In genomic region chr4:138806160-138806559, GRCm38 (mm10) we compare ENCODE assay signal across 24 mouse cellular contexts. TPM values are rescaled to one million over a fixed set of nuclear protein-coding genes. Genes with fewer than 3 reads are reported as not detected.
"Had no signal": no experiment of that assay in that cellular context is flagged by ENCODE, and none has a peak within 500 bp of the region (broad histone marks: within the 10 kb centered on the region; RNA-seq: fewer than 3 reads in every experiment).

No protein-coding gene starts in this region.

- H3K4me1 ChIP-seq: midbrain, embryonic 13.5 days; midbrain, embryonic 15.5 days; neural tube, embryonic 12.5 days had no signal

- H3K36me3 ChIP-seq: lung, embryonic 15.5 days; midbrain, embryonic 13.5 days; midbrain, embryonic 15.5 days; neural tube, embryonic 12.5 days; stomach, embryonic 15.5 days had no signal

- H3K27ac ChIP-seq: lung, embryonic 15.5 days; macrophage; midbrain, embryonic 13.5 days; midbrain, embryonic 15.5 days; neural tube, embryonic 12.5 days; stomach, embryonic 15.5 days; stomach, postnatal 0 days had no signal

- H3K4me3 ChIP-seq: lung, embryonic 15.5 days; megakaryocyte, embryonic 14.5 days; midbrain, embryonic 13.5 days; midbrain, embryonic 15.5 days; neural tube, embryonic 12.5 days; stomach, embryonic 15.5 days had no signal

- H3K27me3 ChIP-seq: midbrain, embryonic 13.5 days; midbrain, embryonic 15.5 days; neural tube, embryonic 12.5 days; stomach, embryonic 15.5 days had no signal

- DNase-seq: liver, postnatal 0 days; lung, adult 2 months; lung, postnatal 14 days; lung, postnatal 36 days; right cerebral cortex, postnatal 14 days; thymus, adult 2 months; thymus, postnatal 25 days; thymus, postnatal 4 days had no signal

RNA-seq across cellular contexts. Expression of gene Pla2g2d, which starts 30.6 kb away (rescaled TPM):
- total RNA-seq: megakaryocyte progenitor cell, adult 5-6 weeks; midbrain, postnatal 0 days; monocyte, adult 5-6 weeks; neutrophil, adult 5-6 weeks had no signal
- polyA plus RNA-seq: lung, embryonic 15.5 days; lung, postnatal 0 days; macrophage had no signal

RNA-seq across cellular contexts. Expression of gene Pla2g2f, which starts 48.7 kb away (rescaled TPM):
- total RNA-seq: megakaryocyte progenitor cell, adult 5-6 weeks; monocyte, adult 5-6 weeks; neutrophil, adult 5-6 weeks had no signal
- polyA plus RNA-seq: liver, postnatal 0 days; lung, embryonic 15.5 days; lung, postnatal 0 days; macrophage; midbrain, postnatal 0 days; neural tube, embryonic 14.5 days; urinary bladder, adult 2 months had no signal

RNA-seq across cellular contexts. Expression of gene Pla2g5, which starts 57.1 kb away (rescaled TPM):
- total RNA-seq: megakaryocyte progenitor cell, adult 5-6 weeks; monocyte, adult 5-6 weeks; neutrophil, adult 5-6 weeks had no signal
- polyA plus RNA-seq: liver, postnatal 0 days; lung, postnatal 0 days; midbrain, embryonic 11.5 days; neural tube, embryonic 12.5 days had no signal
